Mouse (Mus musculus): ENCODE data around the gene Hist2h2ab.
"Not testable (repeated sequence)": the region's sequence is repeated elsewhere in the genome, so short reads cannot be mapped to it uniquely, and the experiment has no call there.

The Hist2h2ab gene

GRCm38 (mm10) chr3:96219661-96220130 is at the start of gene Hist2h2ab, which contains the start of gene Bola1:
Gene Hist2h2ab, plus strand, starts transcription at chr3:96219865.
Gene Bola1, minus strand, starts transcription at chr3:96219709.
- peak; percentile 65 for DNase-seq (ENCODE audit: extremely low read depth, low read depth, low spot score)

GRCm38 (mm10) chr3:96170276-96170675 is 49.4 kb upstream of the Hist2h2ab start:
- no peak for DNase-seq (ENCODE audit: extremely low read depth, low read depth, low spot score)

GRCm38 (mm10) chr3:96170976-96171545 is 48.6 kb upstream of the Hist2h2ab start:
- DNase-seq (ENCODE audit: extremely low read depth, low read depth, low spot score) = no peak

GRCm38 (mm10) chr3:96171583-96172196 is 48.0 kb upstream of the Hist2h2ab start:
- DNase-seq (ENCODE audit: extremely low read depth, low read depth, low spot score) = no peak

GRCm38 (mm10) chr3:96172197-96173178 is 47.2 kb upstream of the Hist2h2ab start, which contains the start of gene Sf3b4:
Gene Sf3b4, plus strand, starts transcription at chr3:96172332.
- no peak for DNase-seq (ENCODE audit: extremely low read depth, low read depth, low spot score)

GRCm38 (mm10) chr3:96173185-96173584 is 46.5 kb upstream of the Hist2h2ab start:
- no peak for DNase-seq (ENCODE audit: extremely low read depth, low read depth, low spot score)

- DNase-seq (ENCODE audit: extremely low read depth, low read depth, low spot score) = not testable (repeated sequence)
These were observed 45.6 kb upstream of the Hist2h2ab start for GRCm38 (mm10) chr3:96174042-96174441.

- DNase-seq (ENCODE audit: extremely low read depth, low read depth, low spot score) = no peak
These were observed 44.4 kb upstream of the Hist2h2ab start for GRCm38 (mm10) chr3:96175251-96175650.

- no peak for DNase-seq (ENCODE audit: extremely low read depth, low read depth, low spot score)
These were observed 41.2 kb upstream of the Hist2h2ab start for GRCm38 (mm10) chr3:96178427-96178826.

GRCm38 (mm10) chr3:96178902-96179301 is 40.8 kb upstream of the Hist2h2ab start:
- no peak for DNase-seq (ENCODE audit: extremely low read depth, low read depth, low spot score)

- no peak for DNase-seq (ENCODE audit: extremely low read depth, low read depth, low spot score)
These were observed 40.1 kb upstream of the Hist2h2ab start for GRCm38 (mm10) chr3:96179531-96179930.

GRCm38 (mm10) chr3:96180727-96181477 is 38.8 kb upstream of the Hist2h2ab start, which contains the start of gene Sv2a:
Gene Sv2a, plus strand, starts transcription at chr3:96181151.
- DNase-seq (ENCODE audit: extremely low read depth, low read depth, low spot score) = no peak

- no peak for DNase-seq (ENCODE audit: extremely low read depth, low read depth, low spot score)
These were observed 37.9 kb upstream of the Hist2h2ab start for GRCm38 (mm10) chr3:96181510-96182381.

GRCm38 (mm10) chr3:96182382-96182776 is 37.3 kb upstream of the Hist2h2ab start:
- DNase-seq (ENCODE audit: extremely low read depth, low read depth, low spot score) = no peak

GRCm38 (mm10) chr3:96192977-96193376 is 26.7 kb upstream of the Hist2h2ab start:
- DNase-seq (ENCODE audit: extremely low read depth, low read depth, low spot score) = no peak

GRCm38 (mm10) chr3:96194966-96195365 is 24.7 kb upstream of the Hist2h2ab start:
- DNase-seq (ENCODE audit: extremely low read depth, low read depth, low spot score) = no peak

- DNase-seq (ENCODE audit: extremely low read depth, low read depth, low spot score) = no peak
These were observed 23.9 kb upstream of the Hist2h2ab start for GRCm38 (mm10) chr3:96195616-96196313.

- no peak for DNase-seq (ENCODE audit: extremely low read depth, low read depth, low spot score)
These were observed 23.1 kb upstream of the Hist2h2ab start for GRCm38 (mm10) chr3:96196437-96197128.
